Mouse (Mus musculus) CH12.LX (cell line): ENCODE results near the gene Clnk. TPM values are rescaled to one million over a fixed set of nuclear protein-coding genes. Genes with fewer than 3 reads are reported as not detected.

Experiments
- DNase-seq: peaks from one replicate; pipeline ENCODE4 v3.0.0-alpha.2; 2013; ENCODE audit errors: extremely low read depth
- H3K27ac ChIP-seq: 2 replicates; pipeline ENCODE4 v1.5.1; 2012; ENCODE audit warnings: low read depth, mild to moderate bottlenecking, control low read depth, moderate library complexity; ENCODE audit not compliant: insufficient read depth
- H3K27me3 ChIP-seq: replicated peaks from 2 replicates; pipeline ENCODE3; 2012; ENCODE audit warnings: inconsistent platforms
- H3K36me3 ChIP-seq, 2 experiments: replicated peaks in 1 of 2; 2 replicates each; pipeline versions ENCODE3 to v1.6.1; 2012; ENCODE audit warnings: inconsistent platforms in 1 of 2, low read length in 1 of 2, mild to moderate bottlenecking in 1 of 2, mixed read lengths in 1 of 2, moderate library complexity in 1 of 2; ENCODE audit not compliant: control insufficient read depth in 1 of 2, insufficient read depth in 1 of 2
- H3K4me1 ChIP-seq, 2 experiments: 2 replicates each; pipeline ENCODE4 v1.6.1; 2012; ENCODE audit warnings: inconsistent platforms in 1 of 2, moderate library complexity in 1 of 2; ENCODE audit not compliant: insufficient read depth in 2 of 2, control insufficient read depth in 1 of 2
- H3K4me2 ChIP-seq: 2 replicates; pipeline ENCODE4 v1.6.1; 2012; ENCODE audit warnings: low read depth, mild to moderate bottlenecking, control low read depth; ENCODE audit not compliant: poor library complexity, insufficient read depth, severe bottlenecking
- H3K4me3 ChIP-seq, 3 experiments: fragments of 150-350 bp in 1 of 3; sonication (generic) in 1 of 3; replicated peaks in 1 of 3; 2 replicates each; pipeline versions ENCODE3 to v1.5.1; 2011 to 2012; ENCODE audit warnings: low read depth in 2 of 3, low read length in 2 of 3, mild to moderate bottlenecking in 2 of 3, moderate library complexity in 2 of 3, control low read depth in 1 of 3, improper control_type of control experiment in 1 of 3, inconsistent platforms in 1 of 3, mixed read lengths in 1 of 3; ENCODE audit not compliant: poor library complexity in 1 of 3
- H3K79me2 ChIP-seq: replicated peaks from 2 replicates; pipeline ENCODE4 v1.6.1; 2012; ENCODE audit warnings: mild to moderate bottlenecking, moderate library complexity; ENCODE audit not compliant: control insufficient read depth, poor library complexity, insufficient read depth, severe bottlenecking; ENCODE audit errors: extremely low read depth
- H3K9ac ChIP-seq: 2 replicates; pipeline ENCODE4 v1.6.1; 2012; ENCODE audit warnings: low read depth, mild to moderate bottlenecking, control low read depth, moderate library complexity; ENCODE audit not compliant: insufficient read depth
- H3K9me3 ChIP-seq: replicated peaks from 2 replicates; pipeline ENCODE3; 2012; ENCODE audit warnings: low read length, inconsistent platforms, mixed read lengths
- CHD1 ChIP-seq: IDR thresholded peaks from 2 replicates; pipeline ENCODE4 v1.6.1; 2012; ENCODE audit warnings: low read depth, low read length, improper control_type of control experiment, inconsistent platforms
- CHD2 ChIP-seq: IDR thresholded peaks from 2 replicates; pipeline ENCODE4 v1.6.1; 2011; ENCODE audit warnings: low read length, improper control_type of control experiment
- EP300 ChIP-seq: IDR thresholded peaks from 2 replicates; pipeline ENCODE4 v1.6.1; 2011; ENCODE audit warnings: low read length, improper control_type of control experiment
- GABPA ChIP-seq: IDR thresholded peaks from 2 replicates; pipeline ENCODE4 v1.6.1; 2012; ENCODE audit warnings: low read depth, low read length, improper control_type of control experiment, inconsistent platforms; ENCODE audit not compliant: insufficient replicate concordance
- HCFC1 ChIP-seq: IDR thresholded peaks from 2 replicates; pipeline ENCODE4 v1.6.1; 2012; ENCODE audit warnings: low read depth, mild to moderate bottlenecking, inconsistent platforms, low read length, improper control_type of control experiment
- IRF4 ChIP-seq: IDR thresholded peaks from 2 replicates; pipeline ENCODE4 v1.6.1; 2014; ENCODE audit warnings: low read depth, mild to moderate bottlenecking, inconsistent platforms, low read length, improper control_type of control experiment
- KAT2A ChIP-seq: IDR thresholded peaks from 2 replicates; pipeline ENCODE4 v1.6.1; 2012; ENCODE audit warnings: low read length, improper control_type of control experiment, inconsistent platforms; ENCODE audit not compliant: insufficient replicate concordance
- MAFK ChIP-seq: IDR thresholded peaks from 2 replicates; pipeline ENCODE4 v1.6.1; 2011; ENCODE audit warnings: low read length, improper control_type of control experiment; ENCODE audit not compliant: insufficient replicate concordance
- MAX ChIP-seq: IDR thresholded peaks from 2 replicates; pipeline ENCODE4 v1.6.1; 2011; ENCODE audit warnings: low read length, improper control_type of control experiment
- MAZ ChIP-seq: IDR thresholded peaks from 2 replicates; pipeline ENCODE4 v1.6.1; 2012; ENCODE audit warnings: low read depth, mild to moderate bottlenecking, inconsistent platforms, low read length, improper control_type of control experiment, moderate library complexity
- MYC ChIP-seq: IDR thresholded peaks from 2 replicates; pipeline ENCODE4 v1.6.1; 2011; ENCODE audit warnings: low read depth, mild to moderate bottlenecking, improper control_type of control experiment, low read length
- POLR2AphosphoS2 ChIP-seq: IDR thresholded peaks from 2 replicates; pipeline ENCODE4 v1.6.1; 2011; ENCODE audit warnings: low read depth, low read length, improper control_type of control experiment
- RAD21 ChIP-seq: IDR thresholded peaks from 2 replicates; pipeline ENCODE4 v1.6.1; 2011; ENCODE audit warnings: low read depth, mild to moderate bottlenecking, low read length, improper control_type of control experiment, moderate library complexity
- SMC3 ChIP-seq: IDR thresholded peaks from 2 replicates; pipeline ENCODE4 v1.6.1; 2011; ENCODE audit warnings: low read depth, low read length, improper control_type of control experiment
- TBP ChIP-seq: conservative IDR thresholded peaks from 2 replicates; pipeline ENCODE4 v1.6.1; 2011; ENCODE audit warnings: low read depth, low read length, improper control_type of control experiment
- TCF12 ChIP-seq: IDR thresholded peaks from 2 replicates; pipeline ENCODE4 v1.6.1; 2014; ENCODE audit warnings: low read depth, mild to moderate bottlenecking, inconsistent platforms, low read length, improper control_type of control experiment
- UBTF ChIP-seq: IDR thresholded peaks from 2 replicates; pipeline ENCODE4 v1.6.1; 2012; ENCODE audit warnings: low read depth, mild to moderate bottlenecking, inconsistent platforms, low read length, improper control_type of control experiment, moderate library complexity
- USF1 ChIP-seq: IDR thresholded peaks from 2 replicates; pipeline ENCODE4 v1.6.1; 2014; ENCODE audit warnings: low read depth, mild to moderate bottlenecking, inconsistent platforms, low read length, improper control_type of control experiment
- ZC3H11A ChIP-seq: IDR thresholded peaks from 2 replicates; pipeline ENCODE4 v1.6.1; 2012; ENCODE audit warnings: low read depth, mild to moderate bottlenecking, inconsistent platforms, low read length, improper control_type of control experiment
- ZKSCAN1 ChIP-seq: IDR thresholded peaks from 2 replicates; pipeline ENCODE4 v1.6.1; 2012; ENCODE audit warnings: low read depth, inconsistent platforms, low read length, improper control_type of control experiment, borderline replicate concordance
- ZMIZ1 ChIP-seq: IDR thresholded peaks from 2 replicates; pipeline ENCODE4 v1.6.1; 2012; ENCODE audit warnings: low read depth, mild to moderate bottlenecking, inconsistent platforms, low read length, improper control_type of control experiment
- dilution Hi-C: fragments of 300-500 bp; cut with MboI; formaldehyde crosslinking; loops from 2 replicates; pipeline ENCODE4 v1.14.3; 2020; ENCODE audit warnings: low sequenced_read_pairs; ENCODE audit not compliant: extremely low pct_unique_long_range_greater_than_20kb, extremely low pct_ligation_motif_present
- in situ Hi-C: fragments of 300-500 bp; cut with MboI; formaldehyde crosslinking; loops from 3 replicates; pipeline ENCODE4 v1.14.3; 2019; ENCODE audit warnings: low sequenced_read_pairs, low pct_ligation_motif_present, low pct_unique_long_range_greater_than_20kb, mixed read lengths
- polyA plus RNA-seq: library from polyadenylated mRNA; unstranded; fragments of >175 nt; gene quantifications from 2 replicates; pipeline ENCODE4 v1.2.1, GENCODE M21; 2012; ENCODE audit warnings: low read depth; ENCODE audit not compliant: insufficient read length
- total RNA-seq, 2 experiments: library from RNA; depleted of rRNA; stranded (reverse); fragments of 300-350 nt in 1 of 2; fragments of >200 nt in 1 of 2; gene quantifications; 2 replicates each; pipeline ENCODE4 v1.2.3; 2012 to 2014

Gene Clnk
- total and polyA plus RNA-seq, 3 experiments: not detected

DNA sequence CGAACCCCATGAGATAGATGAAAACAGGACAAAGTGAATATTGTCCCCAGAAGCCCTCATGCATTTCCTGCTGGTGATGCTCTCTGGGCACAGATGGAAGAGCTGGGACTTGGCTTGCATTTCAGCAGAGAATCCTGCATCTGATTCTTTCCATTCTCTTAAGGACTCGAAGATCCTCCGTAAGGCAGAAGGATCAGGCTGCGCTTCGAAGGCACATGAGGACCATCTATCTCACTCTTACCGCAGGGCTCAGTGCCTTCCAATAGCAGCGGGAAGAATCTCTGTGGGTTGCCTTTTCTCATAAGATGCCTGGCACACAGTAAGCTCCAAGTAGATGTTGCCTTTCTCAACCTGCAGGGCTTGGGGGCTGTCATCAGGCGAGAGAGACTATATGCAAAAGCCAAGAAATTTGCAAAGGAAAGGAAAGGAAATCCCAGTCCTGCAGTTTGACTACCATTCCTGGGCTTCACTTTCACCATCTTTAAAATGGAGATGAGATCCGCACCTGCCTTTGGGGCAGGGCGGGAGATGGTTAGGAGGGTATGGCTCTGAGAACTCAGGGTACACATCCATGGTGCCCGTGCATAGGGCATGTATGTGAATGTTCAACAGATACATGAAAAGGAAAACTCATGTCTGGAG, 167.6 kb downstream of the Clnk start:
- in situ Hi-C loops (no loop called here), dilution Hi-C loops (no loop called here)
- DNase-seq: no peak
- H3K9me3 ChIP-seq: no peaks in the 10 kb centered on the region
- no peak overlapping the region for H3K4me3 ChIP-seq
- H3K9ac ChIP-seq: no peak overlapping the region
- H3K36me3 ChIP-seq: no peaks in the 10 kb centered on the region
- no peak overlapping the region for H3K27ac ChIP-seq
- H3K79me2 ChIP-seq: no peaks in the 10 kb centered on the region
- TF ChIP-seq KAT2A (no peak), TBP (no peak), EP300 (no peak), MAZ (no peak), MAFK (no peak), MYC (no peak), ZC3H11A (no peak)
- H3K4me2 ChIP-seq: no peak overlapping the region
- H3K27me3 ChIP-seq: no peaks in the 10 kb centered on the region
- no peaks in the 10 kb centered on the region for H3K4me1 ChIP-seq

DNA sequence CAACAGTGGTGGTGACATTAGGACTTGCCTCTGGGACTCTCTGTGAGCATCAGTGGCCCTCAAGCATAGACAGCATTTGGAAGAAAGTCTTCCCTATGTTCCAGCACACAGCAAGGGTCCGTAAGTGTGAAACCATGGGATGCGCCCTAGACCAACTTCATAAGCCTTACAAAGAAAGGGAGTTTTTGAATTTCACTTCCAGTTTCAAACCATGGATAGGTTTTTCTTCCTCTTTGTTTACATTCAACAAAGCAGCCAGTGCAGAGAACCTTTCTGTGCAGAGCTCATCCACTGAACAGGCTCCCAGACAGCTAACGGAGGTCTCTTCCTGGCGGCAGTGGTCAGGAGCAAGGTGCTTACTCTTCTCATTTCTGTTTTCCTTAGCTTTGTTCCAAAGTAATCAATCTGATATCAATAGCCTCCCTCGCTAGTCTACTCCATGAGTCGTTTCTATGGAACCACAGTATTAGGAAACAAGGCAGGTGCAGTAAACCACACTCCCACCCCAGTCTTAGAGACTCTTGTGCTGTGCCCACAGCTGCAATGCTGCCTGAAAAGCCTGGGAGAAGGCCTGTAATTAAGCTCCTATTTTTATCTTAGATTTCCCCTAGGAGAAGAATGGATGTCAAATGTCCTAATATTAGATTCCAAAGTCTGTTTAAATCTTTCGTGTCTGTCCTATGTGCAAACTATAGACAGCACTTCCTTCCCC, 169.1 kb downstream of the Clnk start:
- H3K4me3 ChIP-seq: no peak overlapping the region
- H3K4me1 ChIP-seq: no peaks in the 10 kb centered on the region
- TF ChIP-seq RAD21 (no peak), IRF4 (no peak), USF1 (no peak), MAX (no peak), SMC3 (no peak), POLR2AphosphoS2 (no peak), KAT2A (no peak), ZKSCAN1 (no peak), TCF12 (no peak), GABPA (no peak), ZMIZ1 (no peak), HCFC1 (no peak), MYC (no peak), TBP (no peak), UBTF (no peak), CHD1 (no peak), CHD2 (no peak)
- no peak overlapping the region for H3K27ac ChIP-seq
- no peak for DNase-seq
- in situ Hi-C loops (no loop called here), dilution Hi-C loops (no loop called here)
- H3K9me3 ChIP-seq: no peaks in the 10 kb centered on the region
- no peak overlapping the region for H3K4me2 ChIP-seq
- H3K9ac ChIP-seq: no peak overlapping the region
- no peaks in the 10 kb centered on the region for H3K27me3 ChIP-seq
- H3K36me3 ChIP-seq: no peaks in the 10 kb centered on the region
- H3K79me2 ChIP-seq: no peaks in the 10 kb centered on the region
